Mouse (Mus musculus): ENCODE results near the gene 4930469K13Rik.

4930469K13Rik gene

GRCm38 (mm10) chr11:33986525-33986924 is 111.8 kb downstream of the 4930469K13Rik start:
- no peak for DNase-seq (ENCODE audit: low spot score in 2 of 2)

- no peak for DNase-seq (ENCODE audit: low spot score in 2 of 2)
Measured at GRCm38 (mm10) chr11:33980146-33980545, 118.2 kb downstream of the 4930469K13Rik start.

- DNase-seq (ENCODE audit: low spot score in 2 of 2): no peak
Measured at GRCm38 (mm10) chr11:33975121-33975520, 123.2 kb downstream of the 4930469K13Rik start.

- DNase-seq (ENCODE audit: low spot score in 2 of 2): no peak
Measured at GRCm38 (mm10) chr11:33974341-33975040, 123.9 kb downstream of the 4930469K13Rik start.

GRCm38 (mm10) chr11:33972114-33972513 is 126.2 kb downstream of the 4930469K13Rik start:
- DNase-seq (ENCODE audit: low spot score in 2 of 2): no peak

- DNase-seq (ENCODE audit: low spot score in 2 of 2): no peak
Measured at GRCm38 (mm10) chr11:33969199-33969598, 129.2 kb downstream of the 4930469K13Rik start.

- no peak for DNase-seq (ENCODE audit: low spot score in 2 of 2)
Measured at GRCm38 (mm10) chr11:33967708-33968107, 130.6 kb downstream of the 4930469K13Rik start.

- peak in 1 of 2 experiments; percentile 6 for DNase-seq (ENCODE audit: low spot score in 2 of 2)
Measured at GRCm38 (mm10) chr11:33965380-33965779, 133.0 kb downstream of the 4930469K13Rik start.

GRCm38 (mm10) chr11:33962688-33963407 is 135.5 kb downstream of the 4930469K13Rik start, which contains the start of gene Kcnmb1:
Kcnmb1 (plus strand) TSS chr11:33963013.
- no peak for DNase-seq (ENCODE audit: low spot score in 2 of 2)

GRCm38 (mm10) chr11:33962178-33962577 is 136.2 kb downstream of the 4930469K13Rik start:
- no peak for DNase-seq (ENCODE audit: low spot score in 2 of 2)

- no peak for DNase-seq (ENCODE audit: low spot score in 2 of 2)
Measured at GRCm38 (mm10) chr11:33958713-33959112, 139.6 kb downstream of the 4930469K13Rik start.

GRCm38 (mm10) chr11:33957595-33957994 is 140.8 kb downstream of the 4930469K13Rik start:
- DNase-seq (ENCODE audit: low spot score in 2 of 2): no peak

GRCm38 (mm10) chr11:33956623-33957022 is 141.7 kb downstream of the 4930469K13Rik start:
- DNase-seq (ENCODE audit: low spot score in 2 of 2): no peak

- no peak for DNase-seq (ENCODE audit: low spot score in 2 of 2)
Measured at GRCm38 (mm10) chr11:33955982-33956381, 142.4 kb downstream of the 4930469K13Rik start.

- DNase-seq (ENCODE audit: low spot score in 2 of 2): no peak
Measured at GRCm38 (mm10) chr11:33951684-33952625, 146.4 kb downstream of the 4930469K13Rik start.

GRCm38 (mm10) chr11:33951155-33951554 is 147.2 kb downstream of the 4930469K13Rik start:
- no peak for DNase-seq (ENCODE audit: low spot score in 2 of 2)

- DNase-seq (ENCODE audit: low spot score in 2 of 2): no peak
Measured at GRCm38 (mm10) chr11:33946501-33946900, 151.9 kb downstream of the 4930469K13Rik start.

GRCm38 (mm10) chr11:33944786-33945328 is 153.5 kb downstream of the 4930469K13Rik start:
- DNase-seq (ENCODE audit: low spot score in 2 of 2): no peak

GRCm38 (mm10) chr11:33944067-33944785 is 154.1 kb downstream of the 4930469K13Rik start:
- no peak for DNase-seq (ENCODE audit: low spot score in 2 of 2)

GRCm38 (mm10) chr11:33943565-33943964 is 154.8 kb downstream of the 4930469K13Rik start:
- DNase-seq (ENCODE audit: low spot score in 2 of 2): no peak
